Mouse (Mus musculus): ENCODE results near the gene Csnk2b. TPM values are rescaled to one million over a fixed set of nuclear protein-coding genes. Genes with fewer than 3 reads are reported as not detected.

The Csnk2b gene
- total RNA-seq, 2 experiments from 2014 or later = 174 to 179 TPM

- DNase-seq (ENCODE audit: low spot score in 2 of 2) = no peak
Observed at GRCm38 (mm10) chr17:35092403-35093198, 29.3 kb downstream of the Csnk2b start.

GRCm38 (mm10) chr17:35090166-35090932, 31.5 kb downstream of the Csnk2b start:
- peak in 1 of 2 experiments; percentile 27 for DNase-seq (ENCODE audit: low spot score in 2 of 2)

GRCm38 (mm10) chr17:35088825-35089644, 32.8 kb downstream of the Csnk2b start, which contains the start of gene Abhd16a:
TSS of gene Abhd16a (plus strand) at chr17:35089263.
- DNase-seq (ENCODE audit: low spot score in 2 of 2) = peak; percentile 96 to 97

GRCm38 (mm10) chr17:35088151-35088550, 33.7 kb downstream of the Csnk2b start:
- no peak for DNase-seq (ENCODE audit: low spot score in 2 of 2)

- no peak for DNase-seq (ENCODE audit: low spot score in 2 of 2)
Observed at GRCm38 (mm10) chr17:35085208-35085865, 36.5 kb downstream of the Csnk2b start, which contains the start of gene Ly6g6f. TSS of gene Ly6g6f (minus strand) at chr17:35085610.

- DNase-seq (ENCODE audit: low spot score in 2 of 2) = no peak
Observed at GRCm38 (mm10) chr17:35083929-35084497, 37.8 kb downstream of the Csnk2b start.

GRCm38 (mm10) chr17:35082841-35083576, 38.8 kb downstream of the Csnk2b start:
- no peak for DNase-seq (ENCODE audit: low spot score in 2 of 2)

- DNase-seq (ENCODE audit: low spot score in 2 of 2) = no peak
Observed at GRCm38 (mm10) chr17:35080710-35081109, 41.1 kb downstream of the Csnk2b start.

GRCm38 (mm10) chr17:35080248-35080647, 41.6 kb downstream of the Csnk2b start:
- DNase-seq (ENCODE audit: low spot score in 2 of 2) = no peak

- no peak for DNase-seq (ENCODE audit: low spot score in 2 of 2)
Observed at GRCm38 (mm10) chr17:35079778-35080177, 42.1 kb downstream of the Csnk2b start.

GRCm38 (mm10) chr17:35077786-35078233, 44.0 kb downstream of the Csnk2b start, which contains the start of gene Ly6g6d:
TSS of gene Ly6g6d (minus strand) at chr17:35078065.
- no peak for DNase-seq (ENCODE audit: low spot score in 2 of 2)

GRCm38 (mm10) chr17:35077285-35077684, 44.6 kb downstream of the Csnk2b start:
- DNase-seq (ENCODE audit: low spot score in 2 of 2) = no peak

- DNase-seq (ENCODE audit: low spot score in 2 of 2) = no peak
Observed at GRCm38 (mm10) chr17:35076507-35077176, 45.2 kb downstream of the Csnk2b start, which contains the start of gene Ly6g6e. TSS of gene Ly6g6e (plus strand) at chr17:35076902.

GRCm38 (mm10) chr17:35074097-35074496, 47.8 kb downstream of the Csnk2b start:
- DNase-seq (ENCODE audit: low spot score in 2 of 2) = no peak

GRCm38 (mm10) chr17:35071454-35071853, 50.4 kb downstream of the Csnk2b start:
- no peak for DNase-seq (ENCODE audit: low spot score in 2 of 2)

GRCm38 (mm10) chr17:35070556-35071229, 51.2 kb downstream of the Csnk2b start:
- no peak for DNase-seq (ENCODE audit: low spot score in 2 of 2)

GRCm38 (mm10) chr17:35068213-35068914, 53.5 kb downstream of the Csnk2b start:
- no peak for DNase-seq (ENCODE audit: low spot score in 2 of 2)

Data from layer of hippocampus, postnatal 14 days (tissue).